Mouse (Mus musculus) lung, embryonic 16.5 days (tissue): ENCODE measurements around the gene Serac1. TPM values are rescaled to one million over a fixed set of nuclear protein-coding genes. Genes with fewer than 3 reads are reported as not detected.
"Not testable (repeated sequence)": the region's sequence is repeated elsewhere in the genome, so short reads cannot be mapped to it uniquely, and the experiment has no call there.

Source experiments
- ATAC-seq: fragments of 200-750 bp; cut with Nextera tagmentation; 2 replicates; pipeline ENCODE4 v1.8.0; 2017; ENCODE audit warnings: low read depth, mild to moderate bottlenecking, moderate library complexity
- H3K27ac ChIP-seq: fragments of 300-500 bp; sonication (generic); 2 replicates; pipeline ENCODE4 v1.5.1; 2014; ENCODE audit warnings: mild to moderate bottlenecking, control low read depth, low read length
- H3K27me3 ChIP-seq: fragments of 300-500 bp; sonication (generic); 2 replicates; pipeline ENCODE4 v1.6.1; 2014; ENCODE audit warnings: low read depth, low read length, mixed read lengths; ENCODE audit not compliant: control insufficient read depth, insufficient read depth
- H3K36me3 ChIP-seq: fragments of 300-500 bp; sonication (generic); 2 replicates; pipeline ENCODE4 v1.6.1; 2014; ENCODE audit warnings: low read length; ENCODE audit not compliant: control insufficient read depth, insufficient read depth
- H3K4me1 ChIP-seq: fragments of 300-500 bp; sonication (generic); replicated peaks from 2 replicates; pipeline ENCODE4 v1.6.1; 2014; ENCODE audit warnings: low read length, mixed read lengths; ENCODE audit not compliant: control insufficient read depth, insufficient read depth
- H3K4me2 ChIP-seq: fragments of 300-500 bp; sonication (generic); 2 replicates; pipeline ENCODE4 v1.6.1; 2014; ENCODE audit warnings: low read depth, low read length, control low read depth
- H3K4me3 ChIP-seq: fragments of 300-500 bp; sonication (generic); 2 replicates; pipeline ENCODE4 v1.5.1; 2014; ENCODE audit warnings: mild to moderate bottlenecking, low read length, control low read depth
- H3K9ac ChIP-seq: fragments of 300-500 bp; sonication (generic); 2 replicates; pipeline ENCODE4 v1.6.1; 2014; ENCODE audit warnings: low read length, control low read depth
- H3K9me3 ChIP-seq: fragments of 300-500 bp; sonication (generic); 2 replicates; pipeline ENCODE4 v1.6.1; 2016; ENCODE audit warnings: low read length; ENCODE audit not compliant: control insufficient read depth
- WGBS: fragments of 180-500 bp; shearing (Covaris S2); extraction: QIAGEN DNeasy Blood & Tissue Kit; methylation state at CpG from one replicate; pipeline ENCODE4 v1.1.7; 2014; 5-methylcytosine and 5-hydroxymethylcytosine counted together
- polyA plus RNA-seq: library from polyadenylated mRNA; unstranded; fragments of >200 nt; fragmentation: Nextera tagmentation; extraction: Ambion mirVana; gene quantifications from 2 replicates; pipeline ENCODE4 v1.2.1, GENCODE M21; 2015

Serac1 gene
- polyA plus RNA-seq, 1 experiment from 2014 or later: 4.4 TPM

DNA sequence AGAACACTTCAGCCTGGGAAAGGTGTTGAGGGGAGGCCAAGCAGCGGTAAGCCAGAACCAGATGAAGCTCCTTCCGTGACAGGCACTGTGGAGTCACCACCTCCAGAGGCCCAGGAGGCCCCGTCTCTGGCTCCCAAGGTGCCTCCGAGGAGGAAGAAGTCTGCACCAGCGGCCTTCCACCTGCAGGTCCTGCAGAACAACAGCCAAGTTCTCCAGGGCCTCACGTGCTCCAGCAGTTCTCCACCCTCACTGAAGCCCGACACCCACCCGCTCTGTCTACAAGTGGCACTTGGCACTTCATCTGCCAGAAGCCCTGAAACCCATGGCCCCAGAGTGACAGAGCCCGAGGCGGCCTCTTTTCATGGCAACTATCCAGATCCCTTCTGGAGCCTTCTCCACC is 42.0 kb downstream of the Serac1 start:
- Histone ChIP-seq H3K27ac (no peak overlapping the region), H3K9ac (no peak overlapping the region), H3K36me3 (no peaks in the 10 kb centered on the region; the same call in 1 of the 2 replicates), H3K9me3 (no peaks in the 10 kb centered on the region), H3K4me1 (no peaks in the 10 kb centered on the region), H3K4me3 (no peak overlapping the region), H3K4me2 (no peak overlapping the region), H3K27me3 (no peaks in the 10 kb centered on the region)
- WGBS: 70% methylated on average over 10 of the region's 10 CpGs
- ATAC-seq: peak; percentile 60; the same call in 1 of the 2 replicates

DNA sequence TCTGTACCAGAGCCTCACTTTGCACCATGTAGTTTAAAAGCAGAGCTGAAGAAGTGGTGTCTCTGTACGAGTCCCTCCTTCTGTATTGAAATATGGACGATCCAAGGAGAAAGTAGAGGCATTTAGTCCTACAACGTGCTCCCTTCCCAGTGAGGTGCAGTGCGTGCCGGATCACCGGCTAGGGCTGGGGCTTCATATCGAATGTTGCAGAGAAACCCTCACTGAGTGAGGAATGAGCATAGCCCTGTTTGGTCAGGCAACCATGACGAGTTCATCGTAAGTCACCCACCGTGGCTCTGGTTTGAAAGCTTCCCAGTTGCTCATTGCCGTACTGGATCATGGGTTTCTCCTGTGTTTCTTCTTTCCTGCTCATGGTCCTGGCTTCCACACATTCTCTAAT is 42.7 kb downstream of the Serac1 start:
- Histone ChIP-seq H3K4me3 (no peak overlapping the region), H3K36me3 (no peaks in the 10 kb centered on the region; the same call in 1 of the 2 replicates), H3K9me3 (no peaks in the 10 kb centered on the region), H3K27me3 (no peaks in the 10 kb centered on the region), H3K4me2 (no peak overlapping the region), H3K27ac (no peak overlapping the region), H3K9ac (no peak overlapping the region), H3K4me1 (no peaks in the 10 kb centered on the region)
- whole genome bisulfite sequencing: 86% methylated on average over 11 of the region's 11 CpGs
- ATAC-seq: no peak

DNA sequence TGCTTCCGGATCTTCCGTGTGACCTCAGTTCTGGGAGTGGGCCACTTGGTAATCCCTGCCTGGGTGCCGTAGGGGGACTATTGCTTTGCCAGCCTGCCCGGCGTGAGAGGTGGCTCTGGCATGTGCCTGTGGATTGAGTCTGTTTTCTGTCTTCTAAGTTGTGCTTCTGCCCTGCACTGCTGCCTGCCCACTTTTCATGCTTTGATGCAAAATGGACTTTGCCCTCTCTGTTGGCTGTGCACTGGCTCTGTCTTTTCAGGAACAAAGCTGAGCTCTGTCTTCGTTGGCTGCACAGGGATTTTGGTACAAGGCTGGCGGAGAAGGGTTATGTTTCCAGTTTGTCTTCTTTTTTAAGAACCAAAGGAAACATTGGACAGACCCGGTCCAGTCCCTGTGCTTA is 43.1 kb downstream of the Serac1 start:
- no peaks in the 10 kb centered on the region; the same call in 1 of the 2 replicates for H3K36me3 ChIP-seq
- H3K4me1 ChIP-seq: no peaks in the 10 kb centered on the region
- ATAC-seq: no peak
- no peaks in the 10 kb centered on the region for H3K9me3 ChIP-seq
- H3K27ac ChIP-seq: no peak overlapping the region
- no peak overlapping the region for H3K4me3 ChIP-seq
- H3K9ac ChIP-seq: no peak overlapping the region
- H3K27me3 ChIP-seq: no peaks in the 10 kb centered on the region
- 86% methylated on average over 8 of the region's 8 CpGs for WGBS
- no peak overlapping the region for H3K4me2 ChIP-seq

DNA sequence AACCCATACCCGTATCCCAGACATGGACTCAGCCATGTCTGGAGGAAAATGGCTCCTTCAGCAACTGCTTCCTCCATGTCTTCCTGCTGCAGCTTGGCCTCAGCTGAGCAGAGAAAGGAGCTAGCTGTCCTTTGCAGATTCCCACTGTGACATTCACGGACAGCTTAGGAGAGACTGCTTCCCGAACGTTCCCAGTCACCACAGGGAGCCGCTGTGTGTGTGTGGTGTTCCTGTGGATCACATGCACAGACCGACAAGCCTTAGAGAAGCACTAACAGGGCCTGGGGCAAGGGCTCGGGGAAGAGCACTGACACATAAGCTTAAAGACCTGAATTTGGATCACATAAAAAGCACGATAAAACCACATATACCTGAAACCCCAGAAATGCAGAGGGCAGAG is 43.9 kb downstream of the Serac1 start:
- Histone ChIP-seq H3K9ac (no peak overlapping the region), H3K9me3 (no peaks in the 10 kb centered on the region), H3K27me3 (no peaks in the 10 kb centered on the region), H3K4me3 (no peak overlapping the region), H3K4me1 (no peaks in the 10 kb centered on the region), H3K27ac (no peak overlapping the region), H3K4me2 (no peak overlapping the region), H3K36me3 (no peaks in the 10 kb centered on the region; the same call in 1 of the 2 replicates)
- no peak for ATAC-seq
- WGBS: 58% methylated on average over 8 of the region's 8 CpGs

DNA sequence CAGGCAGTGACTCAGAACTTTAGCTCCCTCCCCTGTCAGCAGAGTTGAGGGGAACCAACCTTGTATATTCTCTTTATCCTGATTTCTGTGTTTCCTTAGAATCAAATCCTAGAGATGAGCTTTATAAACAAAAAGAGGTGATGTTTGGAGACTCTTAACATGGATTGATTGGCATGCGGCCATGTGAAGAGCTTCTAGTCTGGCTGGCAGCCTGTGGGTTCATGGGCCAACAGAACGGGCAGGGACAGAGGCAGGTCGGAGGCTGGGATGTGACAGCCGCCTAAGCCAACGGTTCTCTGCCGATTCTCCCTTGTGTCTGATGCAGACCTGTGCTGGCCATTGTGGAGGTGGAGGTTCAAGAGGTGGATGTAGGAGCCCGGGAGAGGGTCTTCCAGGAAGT is 53.7 kb downstream of the Serac1 start:
- no peak overlapping the region for H3K4me3 ChIP-seq
- peaks cover 4% of the 10 kb centered on the region; the same call in 1 of the 2 replicates for H3K36me3 ChIP-seq
- H3K9me3 ChIP-seq: no peaks in the 10 kb centered on the region
- H3K4me1 ChIP-seq: no peaks in the 10 kb centered on the region
- 65% methylated on average over 7 of the region's 7 CpGs for WGBS
- H3K27me3 ChIP-seq: no peaks in the 10 kb centered on the region
- H3K4me2 ChIP-seq: no peak overlapping the region
- no peak overlapping the region for H3K27ac ChIP-seq
- H3K9ac ChIP-seq: no peak overlapping the region
- no peak for ATAC-seq

DNA sequence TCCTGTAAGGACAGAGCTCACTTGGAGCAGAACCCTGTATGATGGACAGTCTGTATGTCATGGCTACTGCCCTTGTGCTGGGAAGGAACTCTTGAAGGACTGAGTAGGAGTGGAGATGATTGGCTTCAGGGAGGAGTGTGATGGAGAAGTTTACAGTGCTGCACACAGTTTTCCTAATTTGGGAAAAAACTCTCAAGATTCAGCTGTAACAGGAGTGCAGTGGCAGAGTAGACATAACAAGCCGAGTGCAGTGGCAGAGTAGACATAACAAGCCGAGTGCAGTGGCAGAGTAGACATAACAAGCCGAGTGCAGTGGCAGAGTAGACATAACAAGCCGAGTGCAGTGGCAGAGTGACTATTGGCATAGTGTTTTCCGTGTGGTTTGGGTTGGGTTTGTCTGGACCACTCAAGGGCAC is 58.2 kb downstream of the Serac1 start:
- not testable (repeated sequence) for H3K27me3 ChIP-seq, H3K4me1 ChIP-seq, H3K36me3 ChIP-seq, H3K4me2 ChIP-seq, H3K9ac ChIP-seq, H3K4me3 ChIP-seq, H3K27ac ChIP-seq, H3K9me3 ChIP-seq
- ATAC-seq: peak; percentile 32
- 44% methylated on average over 5 of the region's 5 CpGs for WGBS

DNA sequence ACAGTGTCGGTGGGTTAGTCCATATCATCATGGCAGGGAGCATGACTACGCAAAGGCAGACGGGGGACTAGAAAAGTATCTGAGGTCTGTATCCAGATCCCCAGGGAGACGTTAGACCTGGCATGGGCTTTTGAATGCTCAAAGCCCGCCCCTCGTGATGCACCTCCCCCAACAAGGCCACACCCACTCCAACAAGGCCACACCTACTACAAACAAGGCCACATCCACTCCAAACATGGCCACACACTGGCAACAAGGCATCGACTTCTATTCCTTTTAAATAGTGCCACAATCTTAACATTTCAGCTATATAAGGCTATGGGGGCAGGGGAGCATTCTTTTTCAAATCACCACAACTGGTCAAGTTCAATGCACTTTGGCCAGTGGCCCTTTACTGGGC is 58.9 kb downstream of the Serac1 start:
- Histone ChIP-seq H3K4me3 (no peak overlapping the region), H3K4me2 (no peak overlapping the region), H3K36me3 (peaks cover 4% of the 10 kb centered on the region; the same call in 1 of the 2 replicates), H3K9me3 (no peaks in the 10 kb centered on the region), H3K27ac (no peak overlapping the region), H3K4me1 (peaks cover 10% of the 10 kb centered on the region), H3K9ac (no peak overlapping the region), H3K27me3 (no peaks in the 10 kb centered on the region)
- WGBS: 61% methylated on average over 7 of the region's 7 CpGs
- no peak for ATAC-seq

DNA sequence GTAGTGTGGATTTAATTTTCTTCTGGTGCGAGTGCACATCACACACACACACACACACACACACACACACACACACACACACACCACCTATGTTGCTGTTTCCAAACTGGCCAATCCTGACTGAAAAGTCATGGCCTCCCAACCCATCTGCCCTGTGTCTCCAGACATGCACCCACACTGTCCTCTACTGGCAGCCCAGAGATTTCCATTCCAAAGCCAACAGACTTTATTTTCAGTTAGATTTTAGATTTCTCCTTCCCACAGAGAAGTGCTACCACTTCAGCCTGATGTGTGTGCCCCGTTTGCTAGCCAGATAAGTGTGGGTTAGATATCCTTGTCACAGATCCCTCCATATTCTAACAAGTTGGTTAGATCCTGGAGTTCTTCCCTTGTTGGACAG is 59.8 kb downstream of the Serac1 start:
- WGBS: 46% methylated on average over 2 of the region's 2 CpGs

DNA sequence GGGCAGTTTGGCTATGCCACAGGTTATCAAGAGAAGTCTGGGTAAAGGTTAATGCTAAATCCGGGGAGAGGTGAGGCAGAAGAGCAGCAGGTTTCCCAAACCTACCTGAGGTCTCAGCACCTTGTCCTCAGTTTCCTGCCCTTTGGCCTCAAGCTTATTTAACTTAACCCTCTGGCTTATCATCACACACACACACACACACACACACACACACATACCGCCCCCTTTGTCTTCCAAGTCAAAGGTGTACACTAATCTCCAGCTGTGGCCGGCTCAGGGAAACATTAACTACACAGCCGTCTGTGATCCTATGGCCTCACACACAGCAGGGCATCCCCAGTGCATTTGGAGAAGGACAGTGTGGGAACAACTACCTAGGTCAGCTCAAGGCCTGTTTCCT is 61.2 kb downstream of the Serac1 start:
- Histone ChIP-seq H3K9me3 (no peaks in the 10 kb centered on the region), H3K36me3 (no peaks in the 10 kb centered on the region), H3K27me3 (no peaks in the 10 kb centered on the region), H3K4me3 (no peak overlapping the region), H3K9ac (no peak overlapping the region), H3K4me1 (peaks cover 10% of the 10 kb centered on the region), H3K4me2 (no peak overlapping the region), H3K27ac (no peak overlapping the region)
- 51% methylated on average over 4 of the region's 4 CpGs for WGBS
- no peak for ATAC-seq

More for the DNA sequence above, 59.8 kb downstream of the Serac1 start:
- H3K4me1 ChIP-seq: peaks cover 10% of the 10 kb centered on the region
- H3K27ac ChIP-seq: no peak overlapping the region
- no peaks in the 10 kb centered on the region for H3K9me3 ChIP-seq
- no peaks in the 10 kb centered on the region for H3K27me3 ChIP-seq
- H3K9ac ChIP-seq: no peak overlapping the region
- no peak overlapping the region for H3K4me3 ChIP-seq
- H3K36me3 ChIP-seq: peaks cover 4% of the 10 kb centered on the region; the same call in 1 of the 2 replicates
- no peak for ATAC-seq
- H3K4me2 ChIP-seq: no peak overlapping the region

DNA sequence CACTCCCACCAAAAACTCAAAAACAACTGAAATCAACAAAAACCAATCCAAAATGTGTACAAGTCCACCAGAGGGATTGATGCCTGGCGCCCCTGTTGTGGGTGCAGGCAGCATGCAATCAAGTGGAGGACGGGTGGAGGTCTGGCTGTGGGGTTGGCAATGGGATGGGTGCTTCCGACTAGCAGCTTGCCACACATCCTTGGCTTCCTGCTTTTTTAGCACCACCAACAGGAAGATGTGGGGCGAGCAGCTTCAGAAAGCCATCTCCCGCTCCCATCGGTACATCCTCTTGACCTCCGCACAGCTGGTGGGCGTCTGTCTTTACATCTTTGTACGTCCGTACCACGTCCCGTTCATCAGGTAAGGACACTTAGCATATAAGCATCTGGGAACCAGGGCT is 62.3 kb downstream of the Serac1 start:
- H3K9ac ChIP-seq: no peak overlapping the region
- no peak overlapping the region for H3K4me2 ChIP-seq
- H3K27me3 ChIP-seq: no peaks in the 10 kb centered on the region
- ATAC-seq: no peak
- H3K4me1 ChIP-seq: peaks cover 10% of the 10 kb centered on the region
- H3K36me3 ChIP-seq: no peaks in the 10 kb centered on the region
- 64% methylated on average over 12 of the region's 12 CpGs for WGBS
- no peaks in the 10 kb centered on the region for H3K9me3 ChIP-seq
- H3K27ac ChIP-seq: no peak overlapping the region
- no peak overlapping the region for H3K4me3 ChIP-seq
